Mouse (Mus musculus) v-Abl transformed pro-B cells (cell line): ENCODE data around the gene Wfdc18.

Experiments
- in situ Hi-C, 2 experiments: fragments of 400-800 bp; cut with MboI; formaldehyde crosslinking; loops; one replicate each; pipeline ENCODE4 v1.15.1; 2025; ENCODE audit not compliant: unreplicated experiment in 2 of 2

Gene Wfdc18

GRCm38 (mm10) chr11:83708715-83709114 is at the start of gene Wfdc18:
Gene Wfdc18 (plus strand): TSS chr11:83709015.
- in situ Hi-C loops: no loop called here

GRCm38 (mm10) chr11:83662204-83662603 is 46.6 kb upstream of the Wfdc18 start, which contains the start of gene Ccl4:
Gene Ccl4 (plus strand): TSS chr11:83662584.
- in situ Hi-C loops: no loop called here

DNA sequence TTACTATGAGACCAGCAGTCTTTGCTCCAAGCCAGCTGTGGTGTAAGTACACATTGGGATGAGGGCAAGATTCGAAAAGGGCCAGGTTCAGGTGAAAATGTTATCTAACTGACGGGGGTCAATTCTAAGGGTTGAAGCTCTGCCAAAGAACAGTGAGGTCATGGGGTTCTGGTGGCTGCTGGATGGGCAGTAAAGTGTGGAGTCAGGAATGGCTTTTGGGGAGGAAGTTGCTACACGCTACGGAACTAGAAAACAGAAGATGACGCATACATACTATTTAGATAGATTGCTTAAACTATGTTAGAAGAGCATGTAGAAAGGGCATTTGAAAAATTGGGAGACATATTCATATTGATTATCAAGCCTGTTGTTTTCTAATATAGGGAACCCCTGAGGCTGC is 45.3 kb upstream of the Wfdc18 start:
- in situ Hi-C loops: no loop called here

DNA sequence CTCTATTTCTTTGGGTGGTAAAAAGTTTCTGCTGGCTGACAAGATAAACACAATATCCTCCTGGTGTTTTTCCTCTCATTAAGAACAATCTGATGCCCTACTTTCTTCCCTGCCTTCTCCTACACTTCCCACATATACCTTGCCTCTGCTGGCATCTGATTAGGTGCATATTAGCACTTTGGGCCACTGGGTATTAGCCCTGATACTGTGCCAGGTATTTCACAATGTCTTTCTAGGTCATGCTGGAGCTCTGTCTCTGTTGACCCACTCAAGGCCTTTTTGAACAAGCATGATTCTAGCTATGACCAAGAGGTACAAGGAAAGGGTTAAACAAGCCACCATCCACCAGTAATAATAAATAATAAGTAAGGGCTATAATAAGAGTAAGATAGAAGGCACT is 37.1 kb upstream of the Wfdc18 start:
- in situ Hi-C loops: no loop called here

DNA sequence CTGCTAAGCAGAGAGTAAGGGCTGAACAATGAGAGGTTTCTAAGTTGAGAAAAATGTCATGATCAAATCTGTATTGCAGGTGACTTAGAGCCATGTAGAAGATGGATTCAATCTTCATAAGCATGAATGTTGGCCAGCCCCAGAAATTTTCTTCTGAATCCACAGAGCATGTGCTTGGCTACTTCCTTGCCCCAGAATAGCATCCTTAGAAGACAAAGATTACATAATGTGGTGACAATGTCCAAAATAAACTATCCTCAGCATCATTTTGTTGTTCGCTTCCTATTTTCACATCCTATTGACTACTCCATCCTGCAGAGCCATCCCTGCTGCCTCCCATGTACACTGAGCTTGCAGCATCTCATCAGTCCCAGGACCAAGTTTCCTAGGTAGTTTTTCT is 33.1 kb upstream of the Wfdc18 start:
- in situ Hi-C loops: no loop called here

GRCm38 (mm10) chr11:83689918-83690317 is 18.9 kb upstream of the Wfdc18 start:
- in situ Hi-C loops: no loop called here

GRCm38 (mm10) chr11:83692008-83692407 is 16.8 kb upstream of the Wfdc18 start:
- in situ Hi-C loops: no loop called here

DNA sequence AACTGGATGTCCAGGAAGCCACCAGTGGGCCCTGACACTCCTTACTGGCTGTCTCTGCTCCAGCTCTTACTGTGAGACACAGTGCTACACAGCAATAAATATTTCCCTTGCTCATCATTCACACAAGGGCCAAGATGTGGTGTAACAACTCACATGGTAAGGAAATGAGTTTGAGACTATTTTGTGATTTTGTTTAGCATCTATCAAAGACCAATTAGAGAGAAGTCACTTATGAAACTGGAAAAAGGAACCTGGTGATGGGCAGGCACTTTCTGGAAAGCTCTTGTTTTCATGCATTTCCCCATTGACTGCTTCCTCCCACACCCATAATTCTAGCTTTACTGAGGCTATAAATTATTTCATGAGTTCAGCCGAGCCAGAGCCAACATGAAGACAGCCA is 5.1 kb upstream of the Wfdc18 start, which contains the start of gene Wfdc17:
Wfdc17 (plus strand) TSS at position 287 of the 400 bp plus-strand sequence.
- in situ Hi-C loops: no loop called here

DNA sequence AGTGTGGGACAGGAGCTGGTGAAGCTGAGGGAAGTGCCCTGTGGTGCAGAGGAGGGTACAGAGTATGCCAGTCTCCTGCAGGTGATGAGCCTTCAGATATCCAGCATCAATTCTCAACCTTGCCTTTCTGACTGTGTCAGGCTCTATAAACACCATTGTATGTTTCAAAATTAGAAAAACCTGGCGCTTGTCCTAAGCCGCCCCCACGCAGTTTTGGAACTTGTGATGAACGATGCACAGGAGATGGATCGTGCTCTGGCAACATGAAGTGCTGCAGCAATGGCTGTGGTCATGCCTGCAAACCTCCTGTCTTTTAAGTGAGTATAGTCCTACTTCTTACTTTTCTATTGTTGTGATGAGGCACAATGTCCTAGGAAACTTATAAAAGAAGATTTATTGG is 868 bp downstream of the Wfdc18 start:
- in situ Hi-C loops: no loop called here

GRCm38 (mm10) chr11:83712671-83713070 is 3.9 kb downstream of the Wfdc18 start:
- in situ Hi-C loops: no loop called here

DNA sequence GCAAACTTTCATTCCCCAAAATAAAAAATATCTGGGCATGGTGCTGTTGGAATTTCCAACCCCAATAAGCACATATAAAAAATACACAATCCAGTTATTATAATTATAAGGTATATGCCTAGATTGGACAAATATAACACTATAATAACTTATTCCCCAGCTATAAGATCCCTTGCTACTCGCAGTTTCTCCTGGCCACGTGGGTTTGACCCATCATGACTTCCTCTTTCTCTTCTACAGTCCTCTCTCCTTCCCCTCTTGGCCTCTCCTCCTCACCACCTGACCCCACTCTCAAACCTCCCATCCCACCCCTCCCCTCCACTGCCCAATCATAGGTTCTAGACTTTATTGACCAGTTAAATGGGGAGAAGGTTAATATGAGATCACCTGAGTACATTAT is 5.1 kb downstream of the Wfdc18 start:
- in situ Hi-C loops: no loop called here

- in situ Hi-C loops: no loop called here
Measured at GRCm38 (mm10) chr11:83717042-83717665, 8.3 kb downstream of the Wfdc18 start.

GRCm38 (mm10) chr11:83720766-83721165 is 12.0 kb downstream of the Wfdc18 start:
- in situ Hi-C loops: no loop called here

GRCm38 (mm10) chr11:83728757-83729432 is 20.1 kb downstream of the Wfdc18 start:
- in situ Hi-C loops: no loop called here

GRCm38 (mm10) chr11:83731116-83731515 is 22.3 kb downstream of the Wfdc18 start:
- in situ Hi-C loops: loop anchor here in 1 of 2 experiments (5.0 kb wide), 2 partner anchors 94 to 179 kb away; no protein-coding TSS in a partner anchor

DNA sequence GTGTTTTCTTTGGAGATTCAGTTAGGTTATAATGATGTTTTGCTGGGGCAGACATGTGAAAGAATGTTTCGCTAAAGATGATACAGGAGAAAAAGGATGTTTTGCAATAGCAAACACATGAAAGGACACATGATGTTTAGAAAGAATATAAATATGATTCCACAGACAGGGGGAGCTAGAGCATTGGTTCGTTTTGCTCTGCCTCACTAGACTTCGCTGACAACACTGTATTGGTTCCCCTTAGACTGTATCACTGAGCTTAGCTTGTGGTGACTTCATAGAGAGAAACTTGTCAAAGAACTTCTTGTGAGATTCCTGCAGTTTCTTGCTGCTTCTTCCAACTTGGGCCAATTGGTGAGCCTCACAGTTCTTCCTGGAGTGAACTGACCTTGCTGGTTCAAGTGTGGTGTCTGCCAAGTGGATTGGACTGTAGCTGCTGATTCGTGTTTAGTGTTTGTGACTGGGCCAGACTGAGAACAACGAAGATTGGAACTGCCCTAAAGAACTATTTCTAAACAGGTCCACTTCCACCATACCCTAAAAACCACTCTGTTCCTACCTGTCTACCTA is 24.3 kb downstream of the Wfdc18 start:
- in situ Hi-C loops: loop anchor here in 1 of 2 experiments (5.0 kb wide), 2 partner anchors 96 to 181 kb away; no protein-coding TSS in a partner anchor

DNA sequence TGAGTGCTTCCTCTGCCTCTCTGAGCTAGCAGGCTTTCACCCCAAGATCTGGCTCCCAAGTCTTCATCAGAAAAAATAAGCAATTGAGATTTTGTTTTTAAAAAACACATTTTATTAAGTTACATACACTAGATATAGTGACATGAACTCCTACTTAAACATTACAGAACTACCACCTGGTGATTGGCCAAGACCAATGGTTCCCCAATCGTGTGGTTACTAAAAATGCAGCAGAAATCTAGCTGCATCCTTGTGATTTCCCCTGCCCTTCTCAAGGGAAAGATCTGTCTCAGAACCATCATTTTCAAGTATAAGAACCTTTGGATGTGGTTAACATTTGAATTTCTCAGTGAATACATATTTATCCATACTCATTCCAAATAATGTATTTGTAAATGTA is 25.4 kb downstream of the Wfdc18 start:
- in situ Hi-C loops: loop anchor here in 1 of 2 experiments (5.0 kb wide), 2 partner anchors 97 to 182 kb away; no protein-coding TSS in a partner anchor

DNA sequence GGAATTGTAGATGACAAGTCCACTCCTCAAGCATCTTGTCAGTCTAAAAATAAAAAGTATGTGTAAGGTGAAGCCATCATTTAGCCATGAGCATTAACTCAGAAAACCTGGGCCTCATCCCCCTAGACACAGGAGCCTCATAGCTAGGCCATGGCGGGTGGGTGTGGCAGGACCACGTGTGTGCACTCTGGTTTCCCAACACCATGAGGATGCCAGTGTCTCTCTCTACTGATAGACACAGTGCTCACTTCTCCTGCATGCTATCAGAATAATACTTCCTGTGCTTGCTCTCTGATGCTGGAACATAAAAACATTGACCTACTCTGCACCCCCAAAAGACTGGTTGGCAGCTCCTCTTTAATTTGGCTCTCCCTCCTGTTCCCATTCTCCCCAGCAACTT is 27.1 kb downstream of the Wfdc18 start:
- in situ Hi-C loops: loop anchor here (5.0 kb wide), 3 partner anchors 99 to 299 kb away; partner anchors contain the start of gene 1700020L24Rik (in 2 of the 2)

GRCm38 (mm10) chr11:83737109-83737558 is 28.3 kb downstream of the Wfdc18 start:
- in situ Hi-C loops: loop anchor here (5.0 kb wide), 3 partner anchors 100 to 300 kb away; partner anchors contain the start of gene 1700020L24Rik (in 2 of the 2)

GRCm38 (mm10) chr11:83739241-83739640 is 30.4 kb downstream of the Wfdc18 start:
- in situ Hi-C loops: loop anchor here (5.0 kb wide), 3 partner anchors 102 to 302 kb away; partner anchors contain the start of gene 1700020L24Rik (in 2 of the 2)

DNA sequence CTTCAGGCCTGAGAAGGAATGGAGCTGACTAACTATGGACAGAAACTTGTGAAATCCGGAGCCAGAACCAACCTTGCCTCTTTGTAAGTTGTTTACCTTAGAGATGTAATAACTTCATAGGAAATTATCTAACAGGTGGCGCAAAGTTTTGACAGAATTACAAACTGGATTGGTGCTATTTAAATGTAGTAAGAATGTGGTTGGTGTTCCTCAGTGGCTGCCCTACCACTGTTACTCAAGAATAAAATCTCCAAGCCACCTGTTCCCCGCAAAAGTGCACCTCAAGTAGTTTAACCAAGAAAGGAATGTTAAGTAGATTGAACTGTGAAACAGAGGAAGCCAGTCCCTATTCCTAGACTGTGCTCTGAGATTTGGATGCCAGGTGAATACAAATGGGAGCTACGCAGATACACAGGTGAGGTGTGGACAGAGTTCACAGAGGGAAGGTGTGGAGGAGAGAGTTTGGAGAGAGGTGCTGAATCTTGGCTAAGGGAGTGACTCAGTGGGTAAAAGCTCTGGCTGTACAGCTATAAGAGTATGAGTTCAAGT is 31.7 kb downstream of the Wfdc18 start:
- in situ Hi-C loops: no loop called here
